Mouse (Mus musculus) stomach, postnatal 0 days (tissue): ENCODE results near the gene Coro2b. TPM values are rescaled to one million over a fixed set of nuclear protein-coding genes. Genes with fewer than 3 reads are reported as not detected.

Experiments
- ATAC-seq: fragments of 200-750 bp; cut with Nextera tagmentation; 2 replicates; pipeline ENCODE4 v1.8.0; 2017; ENCODE audit not compliant: low FRiP score, low TSS enrichment
- DNase-seq: peaks from one replicate; pipeline ENCODE4 v3.0.0-alpha.2; 2016; ENCODE audit warnings: low spot score
- H3K27ac ChIP-seq: fragments of 300-500 bp; sonication (generic); replicated peaks from 2 replicates; pipeline ENCODE4 v1.5.1; 2014; ENCODE audit warnings: mild to moderate bottlenecking, control low read depth
- H3K27me3 ChIP-seq: fragments of 300-500 bp; sonication (generic); 2 replicates; pipeline ENCODE4 v1.6.1; 2014; ENCODE audit warnings: low read length; ENCODE audit not compliant: control insufficient read depth, insufficient read depth
- H3K36me3 ChIP-seq: fragments of 300-500 bp; sonication (generic); 2 replicates; pipeline ENCODE4 v1.6.1; 2014; ENCODE audit warnings: low read length, mixed read lengths; ENCODE audit not compliant: control insufficient read depth, insufficient read depth
- H3K4me1 ChIP-seq: fragments of 300-500 bp; sonication (generic); replicated peaks from 2 replicates; pipeline ENCODE4 v1.6.1; 2014; ENCODE audit warnings: antibody characterized with exemption; ENCODE audit not compliant: control insufficient read depth, insufficient read depth
- H3K4me2 ChIP-seq: fragments of 300-500 bp; sonication (generic); replicated peaks from 2 replicates; pipeline ENCODE4 v1.6.1; 2014; ENCODE audit warnings: low read depth, mild to moderate bottlenecking, control low read depth, moderate library complexity
- H3K4me3 ChIP-seq: fragments of 300-500 bp; sonication (generic); 2 replicates; pipeline ENCODE4 v1.5.1; 2014; ENCODE audit warnings: low read depth, low read length, control low read depth
- H3K9ac ChIP-seq: fragments of 300-500 bp; sonication (generic); 2 replicates; pipeline ENCODE4 v1.6.1; 2014; ENCODE audit warnings: mild to moderate bottlenecking, low read length, control low read depth, mixed read lengths
- H3K9me3 ChIP-seq: fragments of 300-500 bp; sonication (generic); 2 replicates; pipeline ENCODE4 v1.6.1; 2016; ENCODE audit warnings: low read length; ENCODE audit not compliant: control insufficient read depth
- CTCF ChIP-seq: IDR thresholded peaks from 2 replicates; pipeline ENCODE4 v1.5.1; 2016; ENCODE audit warnings: antibody characterized with exemption, low read depth, mild to moderate bottlenecking, moderate library complexity
- EP300 ChIP-seq: optimal IDR thresholded peaks from 2 replicates; pipeline ENCODE3; 2016; ENCODE audit warnings: antibody characterized with exemption
- WGBS: fragments of 180-500 bp; shearing (Covaris S2); extraction: QIAGEN DNeasy Blood & Tissue Kit; methylation state at CpG from one replicate; pipeline ENCODE4 v1.1.7; 2014; 5-methylcytosine and 5-hydroxymethylcytosine counted together
- polyA plus RNA-seq: library from polyadenylated mRNA; unstranded; fragments of >200 nt; fragmentation: Nextera tagmentation; extraction: Ambion mirVana; gene quantifications from 2 replicates; pipeline ENCODE4 v1.2.1, GENCODE M21; 2015

Gene Coro2b
- polyA plus RNA-seq, 1 experiment from 2014 or later: 4.9 TPM

DNA sequence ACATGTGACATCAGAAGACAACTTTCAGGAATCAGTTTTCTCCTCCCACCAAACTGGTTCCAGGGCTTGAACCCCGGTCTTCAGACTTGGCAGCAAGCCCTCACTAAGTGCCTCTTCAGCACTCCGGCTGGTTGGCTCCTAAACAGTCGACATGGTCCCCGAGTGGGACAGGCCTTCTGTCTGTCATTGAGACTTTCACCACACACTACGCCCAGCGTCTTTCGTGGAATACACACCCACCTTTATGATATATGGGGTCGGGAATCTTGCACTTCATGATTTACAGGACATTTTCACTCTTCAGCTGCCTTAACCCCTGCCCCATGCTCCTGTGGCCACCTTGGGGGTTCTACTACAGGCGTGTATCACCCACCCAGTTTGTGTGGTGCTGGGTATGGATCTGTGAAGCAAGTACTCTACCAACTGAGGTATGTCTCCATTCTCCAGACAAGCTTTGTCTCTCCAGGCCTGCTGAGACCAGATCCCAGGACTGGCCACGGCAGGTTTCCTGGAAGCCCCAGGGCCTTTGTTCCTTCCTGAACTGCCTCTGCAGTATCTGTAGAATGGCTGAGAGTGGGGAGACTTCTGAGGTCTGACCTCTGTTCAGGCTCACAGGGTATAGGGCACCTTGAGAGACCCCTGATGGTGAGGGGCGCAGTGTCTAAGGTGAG lies 70.0 kb downstream of the Coro2b start:
- WGBS: 78% methylated on average over 11 of the region's 11 CpGs
- Histone ChIP-seq H3K4me2 (no peak overlapping the region), H3K36me3 (no peaks in the 10 kb centered on the region), H3K4me3 (no peak overlapping the region), H3K9ac (no peak overlapping the region), H3K27ac (no peak overlapping the region), H3K9me3 (no peaks in the 10 kb centered on the region), H3K4me1 (no peaks in the 10 kb centered on the region), H3K27me3 (no peaks in the 10 kb centered on the region)
- no peak for ATAC-seq
- no peak for DNase-seq
- TF ChIP-seq EP300 (no peak), CTCF (no peak)

- Histone ChIP-seq H3K4me3 (no peak overlapping the region), H3K27ac (no peak overlapping the region), H3K4me2 (no peak overlapping the region), H3K9me3 (no peaks in the 10 kb centered on the region), H3K9ac (no peak overlapping the region), H3K27me3 (no peaks in the 10 kb centered on the region), H3K4me1 (no peaks in the 10 kb centered on the region), H3K36me3 (no peaks in the 10 kb centered on the region)
- ATAC-seq: no peak
- no peak for DNase-seq
- TF ChIP-seq EP300 (no peak), CTCF (no peak)
- 79% methylated on average over 8 of the region's 8 CpGs for WGBS
Observed at GRCm38 (mm10) chr9:62466053-62466452, 70.8 kb downstream of the Coro2b start.

DNA sequence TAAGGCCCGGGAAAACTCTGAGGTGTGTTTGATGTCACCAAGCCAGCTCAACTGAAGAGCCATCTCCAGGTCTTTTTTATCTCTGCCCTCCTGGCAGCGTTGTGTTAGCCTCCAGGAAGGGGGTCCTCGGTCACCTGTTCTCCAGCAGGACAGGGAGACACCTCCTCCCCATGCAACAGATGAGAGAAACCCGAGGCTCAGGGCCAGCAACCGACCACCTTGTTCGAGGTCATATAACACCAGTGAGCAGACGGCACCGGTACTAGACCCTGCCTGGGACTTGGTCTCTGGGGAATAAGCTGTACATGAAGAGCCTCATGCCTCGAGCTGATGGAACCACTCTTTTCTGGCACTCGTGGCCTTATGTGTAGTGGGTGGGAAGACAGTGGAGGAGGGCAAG lies 72.1 kb downstream of the Coro2b start:
- Histone ChIP-seq H3K9ac (no peak overlapping the region), H3K36me3 (no peaks in the 10 kb centered on the region), H3K4me1 (no peaks in the 10 kb centered on the region), H3K27me3 (no peaks in the 10 kb centered on the region), H3K9me3 (no peaks in the 10 kb centered on the region), H3K4me2 (no peak overlapping the region), H3K4me3 (no peak overlapping the region), H3K27ac (no peak overlapping the region)
- TF ChIP-seq EP300 (no peak), CTCF (no peak)
- no peak for ATAC-seq
- no peak for DNase-seq
- WGBS: 80% methylated on average over 10 of the region's 10 CpGs

GRCm38 (mm10) chr9:62461766-62462165 lies 75.1 kb downstream of the Coro2b start:
- H3K27ac ChIP-seq: no peak overlapping the region
- ATAC-seq (no peak), DNase-seq (no peak)
- H3K4me2 ChIP-seq: no peak overlapping the region
- no peaks in the 10 kb centered on the region for H3K27me3 ChIP-seq
- no peaks in the 10 kb centered on the region for H3K4me1 ChIP-seq
- H3K4me3 ChIP-seq: no peak overlapping the region
- no peak overlapping the region for H3K9ac ChIP-seq
- no peak for TF ChIP-seq EP300
- TF ChIP-seq CTCF: no peak
- WGBS: 68% methylated on average over 1 of the region's 1 CpGs
- no peaks in the 10 kb centered on the region for H3K9me3 ChIP-seq
- H3K36me3 ChIP-seq: no peaks in the 10 kb centered on the region

DNA sequence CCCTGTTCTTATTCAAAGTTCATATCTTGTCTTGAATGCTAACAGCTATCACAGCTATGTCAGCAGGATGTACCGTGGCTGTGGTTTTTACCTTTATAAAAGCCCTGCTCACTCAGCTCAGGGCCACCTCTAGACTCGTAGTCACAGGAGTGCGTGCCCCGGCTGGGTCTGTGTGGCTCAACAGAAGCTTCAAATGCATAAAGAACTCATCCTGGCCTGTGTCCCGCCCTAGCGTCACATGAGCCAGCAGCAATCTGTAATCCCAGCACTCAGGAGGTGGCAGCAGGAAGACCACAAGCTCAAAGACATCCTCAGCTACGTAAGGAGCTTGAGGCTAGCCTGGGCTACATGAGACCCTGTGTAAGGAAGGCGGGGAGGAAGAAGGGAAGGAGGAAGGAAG lies 75.7 kb downstream of the Coro2b start:
- DNase-seq: no peak
- ATAC-seq: no peak
- Histone ChIP-seq H3K4me2 (no peak overlapping the region), H3K4me1 (peaks cover under 1% of the 10 kb centered on the region; the same call in 1 of the 2 replicates), H3K27ac (no peak overlapping the region), H3K27me3 (no peaks in the 10 kb centered on the region), H3K9me3 (no peaks in the 10 kb centered on the region), H3K9ac (no peak overlapping the region), H3K4me3 (no peak overlapping the region), H3K36me3 (no peaks in the 10 kb centered on the region)
- 80% methylated on average over 8 of the region's 8 CpGs for WGBS
- TF ChIP-seq CTCF (no peak), EP300 (no peak)

DNA sequence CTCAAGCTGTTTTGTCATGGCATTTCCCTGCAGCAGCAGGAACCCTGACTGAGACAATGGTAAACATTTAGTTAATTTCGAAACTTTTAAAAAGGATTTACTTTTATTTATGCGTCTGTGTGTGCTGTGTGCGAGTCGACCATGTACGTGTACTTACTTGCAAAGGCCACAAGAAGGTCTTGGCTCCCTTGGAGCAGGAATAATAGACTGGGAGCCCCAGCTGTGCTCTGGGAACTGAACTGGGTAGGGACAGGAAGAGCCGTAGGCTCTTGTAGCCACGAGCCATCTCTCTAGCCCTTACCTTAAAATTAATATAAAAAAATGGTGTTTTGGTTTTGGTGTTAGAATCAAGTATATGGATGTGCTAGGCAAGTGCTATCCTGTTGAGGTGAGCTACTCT lies 76.8 kb downstream of the Coro2b start:
- WGBS: 65% methylated on average over 7 of the region's 7 CpGs
- no peak overlapping the region for H3K4me3 ChIP-seq
- peaks cover 9% of the 10 kb centered on the region for H3K4me1 ChIP-seq
- H3K9ac ChIP-seq: no peak overlapping the region
- ATAC-seq (no peak), DNase-seq (no peak)
- H3K27ac ChIP-seq: no peak overlapping the region
- no peak for TF ChIP-seq EP300
- no peak for TF ChIP-seq CTCF
- H3K9me3 ChIP-seq: no peaks in the 10 kb centered on the region
- no peaks in the 10 kb centered on the region for H3K36me3 ChIP-seq
- no peak overlapping the region for H3K4me2 ChIP-seq
- H3K27me3 ChIP-seq: no peaks in the 10 kb centered on the region
